11 mouse cellular contexts compared by ENCODE assay signal in genomic region chr16:32887996-32888395, GRCm38 (mm10). TPM values are rescaled to one million over a fixed set of nuclear protein-coding genes. Genes with fewer than 3 reads are reported as not detected.
A peak's percentile ranks its signal among the peaks of the same experiment; 100 is the strongest.
DNase-seq lines count a peak whose midpoint lies in the region; ATAC-seq and TF ChIP-seq lines count a peak whose summit lies in the region.
"Had no signal": no experiment of that assay in that cellular context is flagged by ENCODE, and none has a peak within 500 bp of the region (broad histone marks: within the 10 kb centered on the region; RNA-seq: fewer than 3 reads in every experiment).

No protein-coding gene starts in this region.

- no peaks in the 10 kb centered on the region for H3K4me1 ChIP-seq in liver, embryonic 14.5 days (replicated peaks; ENCODE audit: control insufficient read depth in 2 of 2, insufficient read depth in 2 of 2, low read length in 1 of 2)
- H3K4me1 ChIP-seq in liver, embryonic 11.5 days (replicated peaks; ENCODE audit: control insufficient read depth, insufficient read depth, low read length) = no peaks in the 10 kb centered on the region
- H3K4me1 ChIP-seq: forebrain, embryonic 12.5 days; liver, embryonic 15.5 days had no signal

- 82% methylated on average over 7 of the region's 7 CpGs for WGBS in liver, embryonic 14.5 days (ENCODE audit: insufficient replicate concordance)
- 92% methylated on average over 7 of the region's 7 CpGs for WGBS in liver, embryonic 11.5 days

- no peak overlapping the region for H3K4me3 ChIP-seq in liver, embryonic 14.5 days (ENCODE audit: insufficient read depth in 1 of 2, low read depth in 2 of 2, low read length in 2 of 2)
- H3K4me3 ChIP-seq in liver, embryonic 11.5 days (ENCODE audit: low read depth, low read length) = no peak overlapping the region
- H3K4me3 ChIP-seq: forebrain, embryonic 12.5 days; liver, embryonic 15.5 days had no signal

- no peak for ATAC-seq in liver, embryonic 14.5 days (ENCODE audit: insufficient read depth)
- no peak for ATAC-seq in liver, embryonic 11.5 days (replicated peaks; ENCODE audit: low FRiP score)
- no peak for ATAC-seq in monocyte, adult 5-6 weeks (replicated peaks; ENCODE audit: insufficient number of reproducible peaks, low FRiP score, low TSS enrichment, poor library complexity, severe bottlenecking)

- peak; percentile 5 for DNase-seq in embryo, embryonic 10.5 days (ENCODE audit: low spot score)
- DNase-seq in embryo, embryonic 9.5 days (ENCODE audit: extremely low spot score) = no peak
- DNase-seq in liver, embryonic 14.5 days (ENCODE audit: low read depth in 3 of 3, low spot score in 3 of 3) = no peak
- DNase-seq in liver, embryonic 11.5 days (ENCODE audit: low spot score) = no peak
- DNase-seq in A20 (ENCODE audit: low read depth, low spot score) (peak; percentile 51), ZHBTc4 (ENCODE audit: low read depth, low spot score) (peak; percentile 54)
- DNase-seq in adrenal gland, postnatal 14 days = no peak
- DNase-seq: gastrocnemius, postnatal 14 days had no signal

- no peaks in the 10 kb centered on the region for H3K9me3 ChIP-seq in liver, embryonic 14.5 days (ENCODE audit: control insufficient read depth, low read length)
- H3K9me3 ChIP-seq in liver, embryonic 11.5 days (ENCODE audit: control insufficient read depth, low read length) = no peaks in the 10 kb centered on the region
- H3K9me3 ChIP-seq: forebrain, embryonic 12.5 days; liver, embryonic 15.5 days had no signal

- peaks cover 2% of the 10 kb centered on the region; the same call in 1 of the 2 replicates for H3K36me3 ChIP-seq in liver, embryonic 14.5 days (replicated peaks; ENCODE audit: control insufficient read depth, insufficient read depth, low read depth)
- peaks cover 13% of the 10 kb centered on the region; the same call in 1 of the 2 replicates for H3K36me3 ChIP-seq in liver, embryonic 11.5 days (ENCODE audit: control insufficient read depth, insufficient read depth, low read length)

- TF ChIP-seq CTCF in liver, embryonic 14.5 days (IDR thresholded peaks at IDR 0.05; ENCODE audit: low read depth) = peak; percentile 42

- no peak for TF ChIP-seq EP300 in liver, embryonic 14.5 days (IDR thresholded peaks at IDR 0.05; ENCODE audit: low read depth)

- no peak overlapping the region for H3K4me2 ChIP-seq in liver, embryonic 14.5 days (ENCODE audit: low read depth)
- H3K4me2 ChIP-seq in liver, embryonic 11.5 days = no peak overlapping the region
- H3K4me2 ChIP-seq: forebrain, embryonic 12.5 days; liver, embryonic 15.5 days had no signal

- H3K9ac ChIP-seq in liver, embryonic 14.5 days (replicated peaks) = no peak overlapping the region
- no peak overlapping the region for H3K9ac ChIP-seq in liver, embryonic 11.5 days (ENCODE audit: low read depth, low read length)
- H3K9ac ChIP-seq: forebrain, embryonic 12.5 days; liver, embryonic 15.5 days had no signal

- H3K27ac ChIP-seq in liver, embryonic 14.5 days = no peak overlapping the region
- H3K27ac ChIP-seq in liver, embryonic 11.5 days (ENCODE audit: low read depth, low read length) = no peak overlapping the region
- H3K27ac ChIP-seq: forebrain, embryonic 12.5 days; liver, embryonic 15.5 days had no signal

- no peaks in the 10 kb centered on the region for H3K27me3 ChIP-seq in liver, embryonic 14.5 days (ENCODE audit: control insufficient read depth, insufficient read depth, low read length)
- H3K27me3 ChIP-seq in liver, embryonic 11.5 days (replicated peaks; ENCODE audit: control insufficient read depth, insufficient read depth, low read length) = no peaks in the 10 kb centered on the region
- H3K27me3 ChIP-seq: forebrain, embryonic 12.5 days; liver, embryonic 15.5 days had no signal

RNA-seq across cellular contexts. Expression of gene Rubcn, which starts 10.4 kb away (rescaled TPM):
- 3.9 and 4.2 TPM in 2 replicates for polyA plus RNA-seq in liver, embryonic 14.5 days (2012; rRNA removed)
- 3.1 and 4.3 TPM in 2 replicates for polyA plus RNA-seq in liver, embryonic 14.5 days (2014; fragmentation: Nextera tagmentation; extraction: Ambion mirVana)
- polyA plus RNA-seq in liver, embryonic 11.5 days (2014; fragmentation: Nextera tagmentation; extraction: Ambion mirVana) = 10.6 and 11.0 TPM in 2 replicates
- 27.9 and 32.7 TPM in 2 replicates for total RNA-seq in adrenal gland, postnatal 14 days (2021)
- 12.4 to 41.8 TPM (median 31.2 TPM) in 3 replicates for total RNA-seq in monocyte, adult 5-6 weeks (2017)

RNA-seq across cellular contexts. Expression of gene Fyttd1, which starts 10.7 kb away (rescaled TPM):
- 5.7 and 9.8 TPM in 2 replicates for polyA plus RNA-seq in liver, embryonic 14.5 days (2012; rRNA removed)
- polyA plus RNA-seq in liver, embryonic 14.5 days (2014; fragmentation: Nextera tagmentation; extraction: Ambion mirVana) = 33.3 and 33.9 TPM in 2 replicates
- polyA plus RNA-seq in liver, embryonic 11.5 days (2014; fragmentation: Nextera tagmentation; extraction: Ambion mirVana) = 79.9 and 92.7 TPM in 2 replicates
- 99.8 and 104 TPM in 2 replicates for total RNA-seq in adrenal gland, postnatal 14 days (2021)
- total RNA-seq in monocyte, adult 5-6 weeks (2017) = 55.8 to 78.8 TPM (median 67.5 TPM) in 3 replicates

RNA-seq across cellular contexts. Expression of gene Lrch3, which starts 25.9 kb away (rescaled TPM):
- 5.0 and 6.3 TPM in 2 replicates for polyA plus RNA-seq in liver, embryonic 14.5 days (2012; rRNA removed)
- 3.9 and 4.9 TPM in 2 replicates for polyA plus RNA-seq in liver, embryonic 14.5 days (2014; fragmentation: Nextera tagmentation; extraction: Ambion mirVana)
- polyA plus RNA-seq in liver, embryonic 11.5 days (2014; fragmentation: Nextera tagmentation; extraction: Ambion mirVana) = 15.9 and 16.3 TPM in 2 replicates
- total RNA-seq in adrenal gland, postnatal 14 days (2021) = 32.6 and 36.3 TPM in 2 replicates
- 37.4 to 67.8 TPM (median 44.9 TPM) in 3 replicates for total RNA-seq in monocyte, adult 5-6 weeks (2017)

Comparison
In these comparisons a context has a peak if more than half of its experiments do, and no peak if none do; other contexts are left out.
1. DNase-seq: peak in embryo, embryonic 10.5 days (single experiment), A20 (single experiment) and ZHBTc4 (single experiment); none in embryo, embryonic 9.5 days (single experiment), liver, embryonic 14.5 days (0 of 3), liver, embryonic 11.5 days (single experiment) and adrenal gland, postnatal 14 days (single experiment).